Mouse (Mus musculus): ENCODE results near the gene Chrm5.

GRCm38 (mm10) chr2:112472076-112472475 is 8.5 kb downstream of the Chrm5 start:
- TF ChIP-seq GATA1 (IDR thresholded peaks at IDR 0.05; ENCODE audit: low read length) (no peak), TAL1 (IDR thresholded peaks at IDR 0.05; ENCODE audit: low read length) (no peak)
